Mouse (Mus musculus) heart, embryonic 14.5 days (tissue): ENCODE data around the gene Pigo. TPM values are rescaled to one million over a fixed set of nuclear protein-coding genes. Genes with fewer than 3 reads are reported as not detected.
A peak's percentile ranks its signal among the peaks of the same experiment; 100 is the strongest.

Source experiments
- ATAC-seq: fragments of 200-750 bp; cut with Nextera tagmentation; 2 replicates; pipeline ENCODE4 v1.8.0; 2017; ENCODE audit warnings: low read depth, moderate TSS enrichment; ENCODE audit not compliant: insufficient number of reproducible peaks, insufficient read depth, low FRiP score
- H3K27ac ChIP-seq, 2 experiments: fragments of 200-500 bp in 1 of 2; fragments of 300-500 bp in 1 of 2; sonication (generic) in 1 of 2; replicated peaks in 1 of 2; 2 replicates each; pipeline ENCODE4 v1.5.1; 2012 to 2014; ENCODE audit warnings: low read depth in 2 of 2, low read length in 2 of 2, control low read depth in 1 of 2, mild to moderate bottlenecking in 1 of 2, mixed read lengths in 1 of 2; ENCODE audit not compliant: control insufficient read depth in 1 of 2, insufficient read depth in 1 of 2
- H3K27me3 ChIP-seq: fragments of 300-500 bp; sonication (generic); 2 replicates; pipeline ENCODE4 v1.6.1; 2014; ENCODE audit warnings: mild to moderate bottlenecking, low read length, control low read depth; ENCODE audit not compliant: control insufficient read depth, insufficient read depth
- H3K36me3 ChIP-seq: fragments of 300-500 bp; sonication (generic); 2 replicates; pipeline ENCODE4 v1.6.1; 2014; ENCODE audit warnings: mild to moderate bottlenecking, control low read depth, low read length, mixed read lengths; ENCODE audit not compliant: control insufficient read depth, insufficient read depth
- H3K4me1 ChIP-seq, 2 experiments: fragments of 200-500 bp in 1 of 2; fragments of 300-500 bp in 1 of 2; sonication (generic) in 1 of 2; 2 replicates each; pipeline ENCODE4 v1.6.1; 2012 to 2014; ENCODE audit warnings: low read length in 2 of 2, control low read depth in 1 of 2, mixed read lengths in 1 of 2; ENCODE audit not compliant: control insufficient read depth in 2 of 2, insufficient read depth in 2 of 2
- H3K4me2 ChIP-seq: fragments of 300-500 bp; sonication (generic); 2 replicates; pipeline ENCODE4 v1.6.1; 2014; ENCODE audit warnings: mild to moderate bottlenecking, low read length
- H3K4me3 ChIP-seq, 2 experiments: fragments of 200-500 bp in 1 of 2; fragments of 300-500 bp in 1 of 2; sonication (generic) in 1 of 2; 2 replicates each; pipeline ENCODE4 v1.5.1; 2012 to 2014; ENCODE audit warnings: low read length in 2 of 2, mild to moderate bottlenecking in 2 of 2, control low read depth in 1 of 2, low read depth in 1 of 2, moderate library complexity in 1 of 2; ENCODE audit not compliant: control insufficient read depth in 1 of 2, insufficient read depth in 1 of 2
- H3K9ac ChIP-seq: fragments of 300-500 bp; sonication (generic); 2 replicates; pipeline ENCODE4 v1.6.1; 2014; ENCODE audit warnings: mild to moderate bottlenecking, low read length
- H3K9me3 ChIP-seq: fragments of 300-500 bp; sonication (generic); 2 replicates; pipeline ENCODE4 v1.6.1; 2016; ENCODE audit warnings: low read length, control low read depth; ENCODE audit not compliant: control insufficient read depth
- WGBS: fragments of 180-500 bp; shearing (Covaris S2); extraction: QIAGEN DNeasy Blood & Tissue Kit; methylation state at CpG from one replicate; pipeline ENCODE4 v1.1.7; 2014; 5-methylcytosine and 5-hydroxymethylcytosine counted together
- polyA plus RNA-seq: library from polyadenylated mRNA; unstranded; fragments of >200 nt; fragmentation: Nextera tagmentation; extraction: Ambion mirVana; gene quantifications from 2 replicates; pipeline ENCODE4 v1.2.1, GENCODE M21; 2014

Gene Pigo
- polyA plus RNA-seq, 1 experiment from 2014 or later, result 12.0 TPM

DNA sequence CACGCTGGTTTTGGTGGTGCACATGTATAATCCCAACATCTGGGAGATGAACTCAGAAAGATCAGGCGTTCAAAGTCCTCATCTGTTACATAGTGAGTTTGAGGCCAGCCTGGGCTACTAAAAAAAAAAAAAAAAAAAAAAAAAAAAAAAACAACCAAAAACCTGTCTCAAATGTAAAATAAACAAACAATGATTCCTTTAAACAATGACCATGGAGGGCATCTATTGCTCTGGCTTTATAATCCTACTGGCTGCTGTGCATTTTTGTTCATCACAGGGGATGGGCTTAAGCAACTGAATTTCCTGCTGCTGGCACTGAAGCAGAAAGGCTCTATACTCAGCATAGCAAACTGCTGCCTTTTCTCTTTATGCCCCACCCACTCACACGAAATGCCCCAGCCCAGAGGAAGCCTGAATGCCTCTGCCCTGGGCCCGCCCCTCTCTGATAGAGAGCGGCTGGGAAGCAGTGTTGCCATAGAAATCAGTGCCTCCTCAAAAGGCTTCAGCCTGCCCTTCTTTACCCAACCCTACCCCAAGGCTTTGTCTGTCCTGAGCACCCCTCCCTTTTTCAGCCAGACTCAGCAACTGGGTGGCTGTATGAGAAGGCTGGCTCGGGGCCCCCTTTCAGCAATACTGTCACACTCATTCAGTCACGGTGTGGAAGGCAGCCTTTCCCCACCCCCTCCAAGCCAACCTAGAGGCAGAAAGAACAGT is 18.2 kb upstream of the Pigo start:
- Histone ChIP-seq H3K36me3 (no peaks in the 10 kb centered on the region), H3K27me3 (no peaks in the 10 kb centered on the region), H3K4me2 (peak overlapping the region; percentile 78), H3K27ac (peak overlapping the region; percentile 29 to 74), H3K9ac (peak overlapping the region; percentile 67), H3K9me3 (no peaks in the 10 kb centered on the region), H3K4me1 (peaks cover 15 to 33% of the 10 kb centered on the region in 2 experiments), H3K4me3 (peak overlapping the region; percentile 13 to 22; a peak in 2 of 4 replicates)
- WGBS, result 19% methylated on average over 7 of the region's 7 CpGs
- ATAC-seq, result peak; percentile 11; the same call in 1 of the 2 replicates

DNA sequence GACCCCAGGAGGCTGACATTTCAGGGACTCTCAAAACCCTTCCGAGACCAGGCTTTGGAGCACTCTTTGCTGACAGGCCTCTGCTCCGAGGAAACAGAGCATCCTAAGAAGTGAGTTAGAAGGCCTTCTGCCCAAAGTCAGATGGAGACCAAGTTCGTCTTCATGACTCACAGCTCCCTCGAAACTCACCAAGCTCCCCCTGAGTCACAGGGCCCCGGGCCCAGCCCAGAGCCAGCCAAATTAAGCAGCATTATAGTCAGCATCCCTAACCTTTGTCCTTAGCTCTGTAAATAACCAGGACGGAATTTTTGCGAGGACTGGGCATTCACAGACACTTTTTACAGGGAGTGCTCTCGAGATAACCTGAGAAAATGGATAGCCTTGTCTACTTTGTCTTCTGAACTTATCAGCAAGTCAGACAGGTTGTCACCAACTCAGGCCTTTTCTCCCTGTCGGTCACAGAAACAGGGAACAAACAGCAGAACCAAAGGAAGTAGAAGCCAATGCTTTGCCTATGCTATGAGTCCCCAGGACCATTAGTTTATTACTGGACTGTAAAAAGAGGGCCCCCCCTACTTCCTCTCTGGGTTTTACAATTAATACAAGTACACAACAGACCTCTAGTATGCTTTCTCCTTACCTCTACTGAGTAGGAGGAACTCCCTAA is 15.4 kb upstream of the Pigo start:
- Histone ChIP-seq H3K9ac (no peak overlapping the region), H3K27me3 (no peaks in the 10 kb centered on the region), H3K27ac (no peak overlapping the region), H3K4me1 (peaks cover 23 to 47% of the 10 kb centered on the region in 2 experiments), H3K4me2 (no peak overlapping the region), H3K36me3 (peaks cover 11% of the 10 kb centered on the region), H3K9me3 (no peaks in the 10 kb centered on the region), H3K4me3 (no peak overlapping the region)
- ATAC-seq, result no peak
- WGBS, result 42% methylated on average over 9 of the region's 9 CpGs

DNA sequence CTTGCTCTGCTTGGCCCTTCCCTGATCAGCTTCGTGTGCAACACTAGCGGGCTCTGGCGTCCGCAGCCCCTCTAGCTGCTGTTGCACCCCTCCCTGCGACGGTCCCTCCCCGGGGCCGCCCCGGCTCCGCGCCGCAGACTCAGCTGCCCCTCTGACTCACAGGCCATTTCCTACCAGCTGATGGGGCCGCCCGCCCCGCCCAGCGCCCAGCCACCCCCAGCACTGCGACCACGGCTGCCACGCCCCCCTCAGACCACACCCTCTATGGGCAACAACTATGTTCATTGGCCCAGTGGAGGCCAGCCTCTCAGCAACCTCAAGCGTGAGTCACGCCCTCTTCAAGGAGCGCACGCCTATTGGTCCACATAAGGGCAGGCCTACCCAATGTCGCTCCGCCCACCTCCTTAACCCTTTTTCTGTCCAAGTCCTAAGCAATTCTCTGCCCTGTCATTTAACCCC is 14.5 kb upstream of the Pigo start:
- Histone ChIP-seq H3K4me2 (peak overlapping the region; percentile 94), H3K9ac (peak overlapping the region; percentile 78), H3K9me3 (no peaks in the 10 kb centered on the region), H3K4me3 (peak overlapping the region; percentile 53 to 71), H3K36me3 (peaks cover 19% of the 10 kb centered on the region), H3K27me3 (no peaks in the 10 kb centered on the region), H3K27ac (peak overlapping the region; percentile 58 to 61), H3K4me1 (peaks cover 23 to 43% of the 10 kb centered on the region in 2 experiments)
- 1% methylated on average over 25 of the region's 25 CpGs for WGBS
- ATAC-seq, result peak; percentile 97

- peak overlapping the region; percentile 58 to 61 for H3K27ac ChIP-seq
- H3K36me3 ChIP-seq, result peaks cover 22% of the 10 kb centered on the region
- peaks cover 20 to 38% of the 10 kb centered on the region in 2 experiments for H3K4me1 ChIP-seq
- ATAC-seq, result peak; percentile 7
- H3K9ac ChIP-seq, result peak overlapping the region; percentile 78
- peak overlapping the region; percentile 53 to 71 for H3K4me3 ChIP-seq
- H3K27me3 ChIP-seq, result no peaks in the 10 kb centered on the region
- 2% methylated on average over 11 of the region's 11 CpGs for WGBS
- no peaks in the 10 kb centered on the region for H3K9me3 ChIP-seq
- H3K4me2 ChIP-seq, result peak overlapping the region; percentile 94
These were observed 14.0 kb upstream of the Pigo start for GRCm38 (mm10) chr4:43039609-43040008.

- H3K4me1 ChIP-seq, result peaks cover 16 to 30% of the 10 kb centered on the region in 2 experiments
- peak overlapping the region; percentile 94 for H3K4me2 ChIP-seq
- no peaks in the 10 kb centered on the region for H3K9me3 ChIP-seq
- WGBS, result 39% methylated on average over 15 of the region's 15 CpGs
- H3K27me3 ChIP-seq, result no peaks in the 10 kb centered on the region
- no peak for ATAC-seq
- H3K27ac ChIP-seq, result peak overlapping the region; percentile 58 to 61
- peak overlapping the region; percentile 78 for H3K9ac ChIP-seq
- H3K36me3 ChIP-seq, result peaks cover 29% of the 10 kb centered on the region
- peak overlapping the region; percentile 53 to 71 for H3K4me3 ChIP-seq
These were observed 13.2 kb upstream of the Pigo start for GRCm38 (mm10) chr4:43038567-43039495.

GRCm38 (mm10) chr4:43037860-43038566 is 12.4 kb upstream of the Pigo start:
- H3K36me3 ChIP-seq, result peaks cover 37% of the 10 kb centered on the region
- no peak overlapping the region for H3K4me3 ChIP-seq
- H3K27me3 ChIP-seq, result no peaks in the 10 kb centered on the region
- H3K27ac ChIP-seq, result no peak overlapping the region
- 0 out of 2 replicates have a peak overlapping the region, but pooled peaks have one; percentile 25 for H3K9ac ChIP-seq
- no peak for ATAC-seq
- WGBS, result 20% methylated on average over 4 of the region's 4 CpGs
- peaks cover 16 to 26% of the 10 kb centered on the region in 2 experiments for H3K4me1 ChIP-seq
- peak overlapping the region; percentile 94; the same call in 1 of the 2 replicates for H3K4me2 ChIP-seq
- H3K9me3 ChIP-seq, result no peaks in the 10 kb centered on the region
